Mouse (Mus musculus) embryo, embryonic 11 days (tissue): ENCODE data around the gene Vps16.

Experiments used
- DNase-seq: peaks from one replicate; pipeline ENCODE4 v3.0.0-alpha.2; 2015

Vps16 gene

GRCm38 (mm10) chr2:130423397-130424125 is 578 bp upstream of the Vps16 start:
- peak; percentile 91 for DNase-seq

GRCm38 (mm10) chr2:130425112-130425511 is 973 bp downstream of the Vps16 start:
- DNase-seq = no peak

- no peak for DNase-seq
Measured at GRCm38 (mm10) chr2:130429851-130430250, 5.7 kb downstream of the Vps16 start.

- DNase-seq = no peak
Measured at GRCm38 (mm10) chr2:130430484-130430883, 6.3 kb downstream of the Vps16 start.

DNA sequence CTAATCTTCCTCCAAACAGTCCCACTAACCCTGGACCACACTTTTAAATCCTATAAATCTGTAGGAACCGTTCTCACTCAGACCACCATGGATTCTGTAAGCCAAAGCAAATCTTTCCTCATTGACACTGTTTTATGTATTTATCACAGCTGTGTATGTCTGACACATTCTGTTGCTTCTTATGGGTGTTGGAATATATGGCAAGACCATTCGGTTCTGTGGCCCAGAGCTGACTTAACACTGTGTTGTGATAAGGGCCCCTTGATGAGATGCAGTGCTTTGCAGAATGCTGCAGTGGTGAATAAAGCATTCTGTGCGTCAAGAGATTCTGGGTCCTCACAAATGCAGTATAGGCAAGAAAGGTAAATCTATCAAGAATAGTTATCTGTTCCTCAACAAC is 8.0 kb downstream of the Vps16 start:
- DNase-seq = no peak

DNA sequence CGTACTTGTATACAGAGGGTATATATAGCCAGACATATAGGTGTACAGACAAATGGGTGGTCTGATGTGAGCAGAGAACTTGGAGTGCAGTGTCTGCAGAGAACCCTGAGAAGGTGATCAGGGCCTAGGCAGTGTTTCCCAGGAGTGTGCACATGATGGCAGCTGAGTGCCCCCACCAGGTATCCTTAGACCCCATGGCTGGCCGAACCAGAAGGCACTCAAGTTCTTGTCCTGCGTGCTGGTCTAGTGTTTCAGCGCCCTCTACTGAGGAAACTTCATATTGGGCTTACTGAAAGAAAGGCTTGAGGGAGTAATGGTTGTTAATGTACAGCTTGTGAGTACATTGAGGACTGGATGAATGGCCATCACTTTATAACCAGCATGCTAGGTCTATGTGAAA is 9.0 kb downstream of the Vps16 start:
- peak; percentile 80 for DNase-seq

DNA sequence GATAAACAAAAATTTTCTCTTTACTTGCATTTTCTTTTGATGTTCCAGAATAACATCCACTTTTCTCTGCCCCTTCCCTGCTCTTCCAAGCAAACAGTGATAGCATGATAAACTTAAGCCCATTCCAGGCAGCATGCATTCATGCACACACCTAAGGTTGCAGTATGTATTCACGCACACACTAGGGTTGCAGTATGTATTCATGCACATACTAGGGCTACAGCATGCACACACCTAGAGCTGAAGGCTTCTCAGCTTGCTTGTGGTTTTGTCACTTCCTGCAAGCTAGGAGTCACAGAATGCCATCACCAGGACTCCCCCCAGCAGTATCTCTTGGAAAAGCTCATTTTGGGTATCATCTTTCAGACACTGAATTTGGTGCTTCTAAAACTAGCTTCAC is 12.6 kb downstream of the Vps16 start:
- no peak for DNase-seq

DNA sequence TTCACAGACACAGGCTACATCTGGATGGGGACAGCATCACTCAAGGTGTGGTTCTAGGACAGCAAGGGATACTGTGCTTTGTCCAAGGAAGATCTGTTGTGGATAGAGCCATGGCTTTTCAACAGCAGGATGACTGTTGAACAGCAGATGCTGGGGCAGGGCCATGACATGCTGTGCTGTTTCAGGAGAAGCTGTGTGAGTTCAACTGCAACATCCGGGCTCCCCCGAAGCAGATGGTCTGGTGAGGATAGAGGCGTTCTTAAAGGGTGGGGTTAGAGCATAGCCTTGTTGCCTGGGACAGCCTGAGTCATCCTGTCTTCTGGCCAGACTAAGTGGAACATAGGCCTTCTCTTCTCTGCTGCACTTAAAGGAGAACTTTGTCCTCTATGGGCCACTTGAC is 14.7 kb downstream of the Vps16 start:
- DNase-seq = no peak

GRCm38 (mm10) chr2:130439840-130440480 is 15.8 kb downstream of the Vps16 start:
- DNase-seq = no peak

- DNase-seq = no peak
Measured at GRCm38 (mm10) chr2:130442162-130442561, 18.0 kb downstream of the Vps16 start.

DNA sequence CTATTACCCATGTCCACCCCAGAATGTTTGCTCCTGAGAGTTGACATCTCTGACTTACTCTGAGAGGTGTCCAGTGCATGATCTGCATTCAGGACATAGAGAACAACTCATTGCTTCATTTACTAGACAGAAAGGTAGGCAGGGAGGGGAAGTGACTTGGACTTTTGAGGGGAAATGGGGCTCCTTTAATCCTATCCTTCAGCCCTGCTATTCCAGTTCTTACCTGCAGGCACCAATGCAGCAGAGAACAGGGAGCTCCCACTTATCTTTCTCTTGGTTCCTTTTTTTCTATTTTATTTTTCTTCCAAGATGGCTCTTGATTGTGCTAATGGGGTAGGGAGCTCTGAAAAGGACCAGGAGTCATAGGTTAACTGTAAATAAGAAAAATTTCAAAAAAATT is 24.3 kb downstream of the Vps16 start:
- DNase-seq = no peak

DNA sequence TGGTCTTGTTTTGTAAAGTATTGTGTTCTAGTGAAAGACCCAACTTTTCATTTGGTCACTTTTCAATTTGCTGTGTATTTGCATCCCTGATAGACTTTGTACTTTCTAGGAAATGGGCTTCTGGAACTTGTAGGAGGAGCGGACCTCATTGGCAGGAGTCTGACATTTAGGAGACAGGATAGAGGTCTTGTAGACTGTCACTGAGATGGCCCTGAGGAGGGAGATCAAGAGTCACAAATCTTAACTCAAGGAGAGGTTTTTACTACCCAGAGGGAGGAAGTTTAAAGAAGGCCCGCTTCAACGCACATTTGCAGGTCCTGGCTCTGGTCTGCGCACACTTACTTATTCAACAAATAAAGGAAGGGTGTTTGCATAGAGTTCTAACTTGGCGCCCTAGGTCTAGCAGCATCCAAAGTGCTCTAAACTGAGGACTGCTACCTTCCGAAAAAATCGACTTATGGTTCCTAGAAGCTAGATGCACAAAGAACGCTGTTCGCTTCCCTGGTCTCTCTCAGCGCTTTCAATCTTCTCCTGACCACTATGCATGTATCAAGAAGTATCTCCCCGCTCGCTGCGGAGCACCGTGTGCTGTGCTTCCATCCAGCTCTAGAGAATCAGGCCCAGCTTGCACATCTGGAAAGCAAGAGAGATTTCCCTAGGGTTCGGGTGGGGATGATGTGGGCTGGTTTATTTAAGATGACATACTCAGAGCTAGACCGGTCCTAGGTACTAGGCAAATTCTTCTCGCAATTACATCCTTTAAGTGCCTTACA is 25.1 kb downstream of the Vps16 start:
- peak; percentile 51 for DNase-seq

GRCm38 (mm10) chr2:130449794-130450433 is 25.8 kb downstream of the Vps16 start, which contains the start of gene Ptpra:
Gene Ptpra, plus strand, starts transcription at chr2:130450278.
- DNase-seq = peak; percentile 95

- peak; percentile 78 for DNase-seq
Measured at GRCm38 (mm10) chr2:130450434-130450796, 26.3 kb downstream of the Vps16 start.

DNA sequence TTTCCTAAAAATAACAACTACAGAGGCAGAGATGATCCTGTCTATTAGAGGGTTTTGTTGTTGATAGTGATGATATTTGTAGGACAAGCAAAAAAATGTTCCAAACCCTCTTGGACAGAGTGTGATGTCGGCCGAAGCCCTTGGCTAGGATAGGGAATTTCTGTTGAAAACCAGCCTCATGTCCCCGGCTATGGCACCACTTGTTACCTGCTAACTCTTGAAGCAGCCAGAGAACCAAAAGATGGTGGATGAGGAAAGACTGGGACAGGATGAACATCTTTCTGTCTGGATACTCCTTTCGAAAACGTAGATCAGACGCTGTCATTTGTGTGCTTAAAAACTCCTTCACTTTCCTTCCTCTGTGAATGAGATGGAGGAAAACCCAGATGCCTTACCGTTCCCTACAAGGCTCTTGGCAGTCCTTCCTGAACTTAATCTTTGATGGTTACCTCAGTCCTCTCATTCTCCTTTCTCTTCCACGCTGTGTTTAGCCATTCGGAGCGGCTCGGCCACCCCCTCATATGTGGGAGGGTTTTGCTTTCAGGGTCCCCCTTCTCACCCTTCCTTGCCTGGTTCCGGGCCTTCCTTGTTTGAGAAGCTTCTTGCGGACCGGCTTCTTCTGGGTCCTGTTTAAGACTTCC is 27.1 kb downstream of the Vps16 start:
- DNase-seq = no peak

DNA sequence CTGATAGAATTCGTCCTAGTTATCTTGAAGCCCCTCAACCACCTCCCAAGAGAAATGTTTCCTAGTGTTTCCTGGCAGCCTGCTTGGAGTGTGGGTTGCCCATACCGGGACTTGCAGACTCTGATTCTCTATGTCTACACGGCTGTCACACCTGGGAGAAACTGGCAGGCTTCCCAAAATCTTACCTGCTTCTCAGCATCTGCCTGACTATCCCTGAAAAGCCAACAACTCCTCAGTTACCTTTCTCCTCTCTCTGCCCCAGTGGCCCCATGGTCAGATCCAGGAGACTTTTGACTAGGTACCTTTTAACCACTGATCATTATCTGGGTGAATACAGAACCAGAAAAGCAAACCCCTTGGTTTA is 27.6 kb downstream of the Vps16 start:
- DNase-seq = no peak

DNA sequence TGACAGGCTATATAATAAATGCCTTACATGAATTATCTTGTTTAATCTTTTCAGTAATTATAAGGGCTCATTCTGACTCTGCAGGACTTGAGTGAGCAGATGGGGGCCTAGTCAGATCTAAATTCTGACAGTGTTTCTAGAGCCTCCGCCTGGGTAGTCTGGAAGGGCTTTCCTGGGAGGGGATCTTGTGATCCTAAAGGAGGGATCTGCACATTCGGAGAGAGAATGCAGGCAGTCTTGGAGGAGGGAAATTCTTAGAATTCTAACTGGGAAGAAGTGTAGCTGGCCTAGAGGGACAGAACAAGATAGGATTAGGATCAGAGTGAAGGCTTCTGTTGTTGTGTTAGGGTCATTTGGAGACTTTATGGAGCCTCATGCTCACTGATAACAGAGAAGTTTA is 28.1 kb downstream of the Vps16 start:
- DNase-seq = no peak

DNA sequence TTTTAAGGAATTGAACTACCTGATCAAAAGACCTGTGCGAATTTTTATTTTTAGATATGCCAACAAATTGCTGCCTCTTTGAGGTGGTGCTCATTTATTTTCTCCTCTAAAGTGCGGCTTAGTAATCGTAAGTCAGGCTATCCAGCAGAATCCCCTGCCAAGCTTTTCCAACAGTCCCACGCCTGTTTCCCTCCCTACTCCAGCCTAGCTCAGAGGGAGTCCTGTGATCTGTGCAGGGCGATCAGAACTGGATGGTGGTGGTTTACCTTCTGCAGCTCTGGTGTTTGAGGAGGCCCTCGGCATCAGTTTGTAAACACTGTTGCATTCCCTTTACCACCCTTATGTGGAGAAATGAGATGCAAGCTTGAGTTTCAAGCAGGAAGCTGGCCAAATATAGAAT is 29.3 kb downstream of the Vps16 start:
- no peak for DNase-seq

- DNase-seq = no peak
Measured at GRCm38 (mm10) chr2:130454748-130455370, 30.7 kb downstream of the Vps16 start.

DNA sequence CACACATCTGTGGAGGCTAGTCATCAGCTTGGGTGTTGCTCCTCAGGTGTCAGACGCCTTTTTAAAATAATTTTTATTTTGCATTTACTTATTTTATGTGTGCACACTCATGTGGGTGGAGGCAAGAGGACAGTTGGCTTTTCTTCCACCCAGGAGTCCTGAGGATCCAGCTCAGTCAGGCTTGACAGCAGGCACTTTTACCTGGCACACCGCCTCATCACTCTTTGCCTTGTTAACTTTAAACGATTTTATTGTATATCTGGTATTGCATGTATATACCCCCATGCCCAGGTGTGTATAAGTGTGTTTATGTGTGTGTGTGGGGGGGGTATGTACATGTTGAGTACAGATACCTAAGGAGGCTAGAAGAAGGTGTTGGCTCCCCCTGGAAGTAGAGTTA is 33.7 kb downstream of the Vps16 start:
- DNase-seq = no peak

DNA sequence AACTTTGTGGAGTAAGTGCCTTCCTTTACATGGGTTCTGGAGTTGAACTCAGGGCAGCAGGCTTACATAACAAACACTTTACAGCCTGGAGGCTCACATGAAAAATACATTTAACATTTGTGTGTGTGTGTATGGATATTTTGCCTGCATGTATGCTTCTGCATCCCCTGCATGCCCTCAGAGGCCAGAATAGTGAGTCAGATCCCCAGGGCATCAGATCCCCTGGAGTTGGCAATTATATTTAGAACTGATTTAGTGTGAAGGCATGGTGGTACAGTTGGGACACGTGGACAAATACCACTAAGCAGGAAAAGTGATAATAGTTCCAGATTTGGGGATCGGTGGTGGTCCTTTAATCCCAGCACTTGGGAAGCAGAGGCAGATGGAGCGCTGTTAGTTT is 35.4 kb downstream of the Vps16 start:
- DNase-seq = no peak

- DNase-seq = no peak
Measured at GRCm38 (mm10) chr2:130461287-130462071, 37.3 kb downstream of the Vps16 start.
